Mouse (Mus musculus) neural tube, embryonic 12.5 days (tissue): ENCODE measurements around the gene Rbfox1. TPM values are rescaled to one million over a fixed set of nuclear protein-coding genes. Genes with fewer than 3 reads are reported as not detected.

Experiments used
- ATAC-seq: fragments of 200-750 bp; cut with Nextera tagmentation; 2 replicates; pipeline ENCODE4 v1.8.0; 2017; ENCODE audit warnings: low read depth, mild to moderate bottlenecking, moderate TSS enrichment, moderate library complexity; ENCODE audit not compliant: low FRiP score
- H3K27ac ChIP-seq: fragments of 300-500 bp; sonication (generic); 2 replicates; pipeline ENCODE4 v1.5.1; 2016
- H3K27me3 ChIP-seq: fragments of 300-500 bp; sonication (generic); replicated peaks from 2 replicates; pipeline ENCODE4 v1.6.1; 2016; ENCODE audit warnings: mild to moderate bottlenecking
- H3K36me3 ChIP-seq: fragments of 300-500 bp; sonication (generic); 2 replicates; pipeline ENCODE4 v1.6.1; 2016; ENCODE audit warnings: mild to moderate bottlenecking
- H3K4me1 ChIP-seq: fragments of 300-500 bp; sonication (generic); 2 replicates; pipeline ENCODE4 v1.6.1; 2016
- H3K4me2 ChIP-seq: fragments of 300-500 bp; sonication (generic); replicated peaks from 2 replicates; pipeline ENCODE4 v1.6.1; 2016; ENCODE audit warnings: mild to moderate bottlenecking
- H3K4me3 ChIP-seq: fragments of 300-500 bp; sonication (generic); 2 replicates; pipeline ENCODE4 v1.5.1; 2016
- H3K9ac ChIP-seq: fragments of 300-500 bp; sonication (generic); 2 replicates; pipeline ENCODE4 v1.6.1; 2016; ENCODE audit warnings: mild to moderate bottlenecking
- H3K9me3 ChIP-seq: fragments of 300-500 bp; sonication (generic); 2 replicates; pipeline ENCODE4 v1.6.1; 2016; ENCODE audit warnings: mild to moderate bottlenecking
- WGBS: fragments of 180-500 bp; shearing (Covaris S2); methylation state at CpG from one replicate; pipeline ENCODE4 v1.1.7; 2016; 5-methylcytosine and 5-hydroxymethylcytosine counted together
- polyA plus RNA-seq: library from polyadenylated mRNA; unstranded; fragments of >200 nt; fragmentation: Nextera tagmentation; extraction: Ambion mirVana; gene quantifications from 2 replicates; pipeline ENCODE4 v1.2.1, GENCODE M21; 2016

Rbfox1 gene
- polyA plus RNA-seq, 1 experiment from 2014 or later, result 80.2 TPM

DNA sequence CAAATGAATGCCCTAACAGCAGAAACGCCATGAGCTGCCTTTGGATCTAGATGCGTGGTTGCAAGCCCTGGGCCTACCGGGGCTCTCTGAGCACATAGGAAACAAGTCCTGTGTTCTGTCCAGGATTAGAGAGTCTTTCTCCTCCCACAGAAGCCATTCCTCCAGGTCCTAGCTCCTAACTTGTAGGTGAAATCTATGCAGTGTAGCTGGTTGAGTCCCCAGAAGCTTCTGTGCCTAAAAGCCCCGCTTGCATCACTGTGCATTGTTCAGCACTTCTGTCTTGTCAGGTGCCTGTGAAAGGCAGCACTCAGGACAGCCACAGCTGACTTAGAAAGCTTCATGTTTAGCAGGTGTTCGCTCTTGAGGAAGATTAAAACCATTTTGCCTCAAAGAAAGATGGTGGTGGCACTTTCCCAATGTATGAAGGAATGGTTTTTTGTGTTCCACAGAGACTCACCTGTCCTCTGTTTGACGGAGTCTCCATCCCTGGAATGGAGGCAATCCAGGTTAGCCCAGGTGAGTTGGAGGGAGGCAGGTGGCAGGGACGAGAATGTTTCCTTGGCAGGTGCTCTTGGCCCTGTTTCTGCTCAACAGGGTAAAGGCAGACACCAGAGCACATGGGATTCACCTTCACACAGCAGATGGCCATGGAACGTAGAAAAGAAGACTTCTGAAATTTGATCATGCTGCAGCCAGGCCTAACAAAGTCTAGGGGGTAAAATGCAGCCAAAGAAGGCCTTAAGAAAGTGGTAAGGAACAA, 1213.0 kb downstream of the Rbfox1 start:
- Histone ChIP-seq H3K9me3 (no peaks in the 10 kb centered on the region), H3K27me3 (no peaks in the 10 kb centered on the region), H3K4me2 (no peak overlapping the region), H3K36me3 (no peaks in the 10 kb centered on the region), H3K27ac (no peak overlapping the region), H3K4me1 (no peaks in the 10 kb centered on the region), H3K9ac (no peak overlapping the region), H3K4me3 (no peak overlapping the region)
- WGBS, result 92% methylated on average over 8 of the region's 8 CpGs
- no peak for ATAC-seq

DNA sequence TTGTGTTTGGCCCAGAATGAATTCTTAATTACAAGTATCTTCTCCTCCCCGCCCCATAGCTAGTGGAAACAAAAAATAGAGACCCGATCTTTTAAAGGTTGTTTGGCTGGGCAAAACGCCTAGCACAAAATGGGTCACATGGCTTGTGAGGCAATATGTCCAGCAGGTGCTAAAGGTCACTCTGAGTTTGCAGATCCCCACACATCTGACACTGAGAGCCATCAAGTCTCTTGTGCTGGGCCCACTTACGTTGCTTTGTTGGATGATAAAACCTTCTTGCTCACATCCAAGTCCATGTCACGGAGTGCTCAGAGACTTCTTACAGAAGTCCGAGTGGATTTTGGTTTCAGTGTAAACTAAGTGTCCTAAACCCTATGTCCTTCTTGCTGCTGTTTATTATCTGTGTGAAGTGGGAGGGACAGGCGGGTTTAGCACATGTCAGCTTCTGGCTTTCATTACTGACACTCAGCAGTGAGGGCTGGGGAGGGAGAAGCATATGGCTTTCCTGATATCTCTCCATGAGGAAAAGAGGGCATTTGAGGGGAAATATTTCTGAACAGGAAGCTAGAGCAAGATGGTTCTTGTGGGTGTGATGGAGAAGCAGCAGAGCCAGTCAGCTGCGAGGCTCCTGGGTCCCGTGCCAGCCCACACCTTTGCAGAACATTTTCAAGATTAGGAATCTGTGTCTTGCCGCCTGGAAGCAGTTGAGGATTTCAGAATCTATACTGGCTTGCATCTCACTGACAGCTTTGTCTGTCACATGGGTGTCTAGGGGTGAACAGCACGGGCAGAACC, 1214.5 kb downstream of the Rbfox1 start:
- WGBS, result 85% methylated on average over 11 of the region's 11 CpGs

GRCm38 (mm10) chr16:7102486-7102885, 1217.3 kb downstream of the Rbfox1 start:
- H3K27ac ChIP-seq, result no peak overlapping the region
- H3K4me2 ChIP-seq, result no peak overlapping the region
- no peak overlapping the region for H3K4me3 ChIP-seq
- no peaks in the 10 kb centered on the region for H3K9me3 ChIP-seq
- no peak overlapping the region for H3K9ac ChIP-seq
- H3K36me3 ChIP-seq, result no peaks in the 10 kb centered on the region
- 85% methylated on average over 1 of the region's 1 CpGs for WGBS
- no peak for ATAC-seq
- no peaks in the 10 kb centered on the region for H3K27me3 ChIP-seq
- no peaks in the 10 kb centered on the region for H3K4me1 ChIP-seq

More for the DNA sequence above, 1214.5 kb downstream of the Rbfox1 start:
- no peaks in the 10 kb centered on the region for H3K4me1 ChIP-seq
- no peaks in the 10 kb centered on the region for H3K27me3 ChIP-seq
- H3K36me3 ChIP-seq, result no peaks in the 10 kb centered on the region
- H3K4me2 ChIP-seq, result no peak overlapping the region
- H3K4me3 ChIP-seq, result no peak overlapping the region
- H3K27ac ChIP-seq, result no peak overlapping the region
- no peak overlapping the region for H3K9ac ChIP-seq
- no peaks in the 10 kb centered on the region for H3K9me3 ChIP-seq
- ATAC-seq, result no peak

- Histone ChIP-seq H3K27me3 (no peaks in the 10 kb centered on the region), H3K9ac (no peak overlapping the region), H3K9me3 (no peaks in the 10 kb centered on the region), H3K4me3 (no peak overlapping the region), H3K4me1 (no peaks in the 10 kb centered on the region), H3K36me3 (no peaks in the 10 kb centered on the region), H3K4me2 (no peak overlapping the region), H3K27ac (no peak overlapping the region)
- ATAC-seq, result no peak
- 91% methylated on average over 5 of the region's 5 CpGs for WGBS
Measured at GRCm38 (mm10) chr16:7103301-7103700, 1218.1 kb downstream of the Rbfox1 start.

- Histone ChIP-seq H3K4me1 (no peaks in the 10 kb centered on the region), H3K27ac (no peak overlapping the region), H3K4me3 (no peak overlapping the region), H3K27me3 (no peaks in the 10 kb centered on the region), H3K36me3 (no peaks in the 10 kb centered on the region), H3K9me3 (no peaks in the 10 kb centered on the region), H3K4me2 (no peak overlapping the region), H3K9ac (no peak overlapping the region)
- ATAC-seq, result peak; percentile 33; the same call in 1 of the 2 replicates
- WGBS, result 72% methylated on average over 5 of the region's 5 CpGs
Measured at GRCm38 (mm10) chr16:7106450-7107015, 1221.4 kb downstream of the Rbfox1 start.

DNA sequence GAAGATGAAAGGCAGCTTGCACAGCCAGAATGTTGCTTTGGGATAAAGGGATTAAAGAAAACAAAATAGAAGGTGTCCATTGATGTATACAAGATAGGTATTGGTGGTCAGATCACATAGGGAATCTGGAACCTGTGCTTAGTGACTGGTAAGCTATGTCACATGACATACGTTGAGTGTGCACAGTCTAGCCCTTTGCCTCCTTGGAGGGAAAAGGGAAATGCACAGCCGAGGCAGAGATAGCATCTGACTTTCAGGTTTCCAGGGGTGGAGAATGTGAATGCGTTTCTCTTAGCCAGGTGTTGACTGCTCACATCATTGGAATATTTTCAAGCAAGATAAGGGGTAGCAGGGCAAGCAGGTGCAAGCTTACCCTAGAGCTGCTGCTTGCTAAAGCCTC, 1230.8 kb downstream of the Rbfox1 start:
- no peak overlapping the region for H3K4me2 ChIP-seq
- H3K27me3 ChIP-seq, result no peaks in the 10 kb centered on the region
- H3K36me3 ChIP-seq, result no peaks in the 10 kb centered on the region
- ATAC-seq, result no peak
- no peak overlapping the region for H3K9ac ChIP-seq
- no peaks in the 10 kb centered on the region for H3K4me1 ChIP-seq
- no peak overlapping the region for H3K27ac ChIP-seq
- H3K4me3 ChIP-seq, result no peak overlapping the region
- H3K9me3 ChIP-seq, result no peaks in the 10 kb centered on the region
- whole genome bisulfite sequencing, result 85% methylated on average over 3 of the region's 3 CpGs

DNA sequence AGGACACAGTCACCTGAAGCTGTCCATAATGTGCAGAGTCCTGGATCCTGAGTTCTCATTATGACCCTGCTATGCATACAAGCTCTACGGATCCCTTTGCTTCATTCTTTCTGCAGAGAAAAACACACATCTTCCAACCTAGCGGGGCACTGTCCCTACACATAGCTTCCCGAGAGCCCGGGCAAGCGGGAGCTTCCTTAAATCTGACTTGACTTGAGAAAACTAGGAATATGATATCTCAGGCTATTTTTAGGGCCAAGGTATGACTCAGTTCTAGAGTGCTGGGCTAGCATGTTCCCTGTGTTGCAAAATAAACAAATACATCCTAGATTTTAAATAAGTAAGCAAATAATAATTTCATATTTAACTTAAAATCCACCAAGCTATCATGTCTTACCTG, 1244.4 kb downstream of the Rbfox1 start:
- no peak overlapping the region for H3K4me2 ChIP-seq
- no peak overlapping the region for H3K27ac ChIP-seq
- no peaks in the 10 kb centered on the region for H3K4me1 ChIP-seq
- ATAC-seq, result no peak
- 93% methylated on average over 5 of the region's 5 CpGs for WGBS
- no peaks in the 10 kb centered on the region for H3K27me3 ChIP-seq
- H3K36me3 ChIP-seq, result no peaks in the 10 kb centered on the region
- no peak overlapping the region for H3K4me3 ChIP-seq
- H3K9me3 ChIP-seq, result no peaks in the 10 kb centered on the region
- no peak overlapping the region for H3K9ac ChIP-seq

GRCm38 (mm10) chr16:7132434-7132833, 1247.3 kb downstream of the Rbfox1 start:
- H3K9me3 ChIP-seq, result no peaks in the 10 kb centered on the region
- WGBS, result 69% methylated on average over 1 of the region's 1 CpGs
- no peak for ATAC-seq
- H3K4me3 ChIP-seq, result no peak overlapping the region
- H3K36me3 ChIP-seq, result no peaks in the 10 kb centered on the region
- H3K4me2 ChIP-seq, result no peak overlapping the region
- H3K27me3 ChIP-seq, result no peaks in the 10 kb centered on the region
- no peak overlapping the region for H3K9ac ChIP-seq
- no peaks in the 10 kb centered on the region for H3K4me1 ChIP-seq
- no peak overlapping the region for H3K27ac ChIP-seq

GRCm38 (mm10) chr16:7136971-7137370, 1251.8 kb downstream of the Rbfox1 start:
- H3K27me3 ChIP-seq, result no peaks in the 10 kb centered on the region

GRCm38 (mm10) chr16:7139480-7139879, 1254.3 kb downstream of the Rbfox1 start:
- Histone ChIP-seq H3K9me3 (no peaks in the 10 kb centered on the region), H3K27ac (no peak overlapping the region), H3K4me2 (no peak overlapping the region), H3K4me1 (no peaks in the 10 kb centered on the region), H3K4me3 (no peak overlapping the region), H3K27me3 (no peaks in the 10 kb centered on the region), H3K36me3 (no peaks in the 10 kb centered on the region), H3K9ac (no peak overlapping the region)
- 83% methylated on average over 2 of the region's 2 CpGs for WGBS
- no peak for ATAC-seq

More at GRCm38 (mm10) chr16:7136971-7137370, 1251.8 kb downstream of the Rbfox1 start:
- 76% methylated on average over 1 of the region's 1 CpGs for WGBS
- Histone ChIP-seq H3K27ac (no peak overlapping the region), H3K4me3 (no peak overlapping the region), H3K36me3 (no peaks in the 10 kb centered on the region), H3K9me3 (no peaks in the 10 kb centered on the region), H3K9ac (no peak overlapping the region), H3K4me2 (no peak overlapping the region), H3K4me1 (no peaks in the 10 kb centered on the region)
- ATAC-seq, result no peak

GRCm38 (mm10) chr16:7140909-7141308, 1255.8 kb downstream of the Rbfox1 start:
- no peak overlapping the region for H3K4me2 ChIP-seq
- H3K4me3 ChIP-seq, result no peak overlapping the region
- ATAC-seq, result no peak
- no peaks in the 10 kb centered on the region for H3K36me3 ChIP-seq
- H3K27me3 ChIP-seq, result no peaks in the 10 kb centered on the region
- H3K9ac ChIP-seq, result no peak overlapping the region
- H3K27ac ChIP-seq, result no peak overlapping the region
- 73% methylated on average over 8 of the region's 8 CpGs for WGBS
- H3K4me1 ChIP-seq, result peaks cover 9% of the 10 kb centered on the region
- no peaks in the 10 kb centered on the region for H3K9me3 ChIP-seq

DNA sequence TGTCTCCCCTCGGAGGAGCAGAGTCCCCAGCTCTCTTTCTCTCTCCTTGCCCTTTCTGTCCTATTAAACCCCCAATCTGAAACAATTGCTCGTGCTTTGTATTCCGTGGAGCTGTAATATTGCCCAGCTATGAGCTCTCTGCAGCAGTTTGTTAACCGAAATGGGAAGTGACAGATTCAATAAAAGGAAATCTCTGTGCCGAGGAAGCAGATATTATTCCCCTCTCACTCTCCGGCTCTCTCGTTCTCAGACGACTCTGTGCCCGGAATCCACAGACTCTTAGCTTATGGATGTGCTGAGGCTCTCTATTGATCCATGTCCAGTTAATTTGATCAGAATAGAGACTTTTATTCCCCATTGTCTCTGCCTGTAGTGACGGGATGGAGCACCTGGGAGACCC, 1260.3 kb downstream of the Rbfox1 start:
- Histone ChIP-seq H3K4me1 (peaks cover 46% of the 10 kb centered on the region), H3K4me3 (no peak overlapping the region), H3K4me2 (no peak overlapping the region; the same call in 1 of the 2 replicates), H3K36me3 (no peaks in the 10 kb centered on the region), H3K9ac (no peak overlapping the region), H3K27ac (peak overlapping the region; percentile 46; the same call in 1 of the 2 replicates), H3K27me3 (no peaks in the 10 kb centered on the region), H3K9me3 (no peaks in the 10 kb centered on the region)
- no peak for ATAC-seq
- 44% methylated on average over 10 of the region's 10 CpGs for WGBS
